8 mouse cellular contexts compared by ENCODE assay signal in genomic region chr6:114920523-114921445, GRCm38 (mm10). TPM values are rescaled to one million over a fixed set of nuclear protein-coding genes. Genes with fewer than 3 reads are reported as not detected.
DNase-seq lines count a peak whose midpoint lies in the region; ATAC-seq and TF ChIP-seq lines count a peak whose summit lies in the region.

No protein-coding gene starts in this region.

- H3K27me3 ChIP-seq in testis, adult 2 months (ENCODE audit: control insufficient read depth, insufficient read depth, low read length), result no peaks in the 10 kb centered on the region
- H3K27me3 ChIP-seq in forebrain, embryonic 13.5 days, result no peaks in the 10 kb centered on the region
- no peaks in the 10 kb centered on the region for H3K27me3 ChIP-seq in hindbrain, embryonic 14.5 days (ENCODE audit: control insufficient read depth, insufficient read depth, low read length)
- no peaks in the 10 kb centered on the region for H3K27me3 ChIP-seq in liver, embryonic 12.5 days (replicated peaks)
- no peaks in the 10 kb centered on the region for H3K27me3 ChIP-seq in myocyte (ENCODE audit: control insufficient read depth, insufficient read depth, insufficient read length)

- H3K9me3 ChIP-seq in forebrain, embryonic 13.5 days (replicated peaks), result no peaks in the 10 kb centered on the region
- H3K9me3 ChIP-seq in hindbrain, embryonic 14.5 days (ENCODE audit: control insufficient read depth, low read length), result no peaks in the 10 kb centered on the region
- H3K9me3 ChIP-seq in liver, embryonic 12.5 days (replicated peaks), result no peaks in the 10 kb centered on the region

- peak; percentile 37; the same call in 1 of the 2 replicates for ATAC-seq in forebrain, embryonic 13.5 days
- 0 out of 2 replicates have a peak, but pooled peaks have one; percentile 32 for ATAC-seq in hindbrain, embryonic 14.5 days (ENCODE audit: low FRiP score)
- peak; percentile 72 for ATAC-seq in liver, embryonic 12.5 days

- H3K4me2 ChIP-seq in forebrain, embryonic 13.5 days, result peak overlapping the region; percentile 81
- peak overlapping the region; percentile 71 for H3K4me2 ChIP-seq in hindbrain, embryonic 14.5 days (replicated peaks)
- H3K4me2 ChIP-seq in liver, embryonic 12.5 days, result peak overlapping the region; percentile 81
- H3K4me2 ChIP-seq in myocyte (ENCODE audit: low read depth), result peak overlapping the region; percentile 90

- H3K79me2 ChIP-seq in myocyte (ENCODE audit: control insufficient read depth, insufficient read depth), result peaks cover 58% of the 10 kb centered on the region

- peak overlapping the region; percentile 63 for H3ac ChIP-seq in myocyte (ENCODE audit: control insufficient read depth, insufficient read length)

- DNase-seq in testis, postnatal 14 days (ENCODE audit: low spot score), result no peak
- DNase-seq in hindbrain, embryonic 14.5 days (ENCODE audit: low spot score), result peak; percentile 52
- DNase-seq in layer of hippocampus, adult 18-20 months (ENCODE audit: low spot score in 2 of 2), result no peak
- no peak for DNase-seq in layer of hippocampus, adult 8-10 months (ENCODE audit: low spot score in 2 of 2)

- TF ChIP-seq CTCF in testis, adult 2 months (IDR thresholded peaks at IDR 0.05; ENCODE audit: control insufficient read depth, insufficient read depth, insufficient replicate concordance, low read depth, low read length), result no peak

- peak overlapping the region; percentile 73 for H3K4me3 ChIP-seq in testis, adult 2 months (ENCODE audit: control insufficient read depth, low read depth, low read length)
- H3K4me3 ChIP-seq in forebrain, embryonic 13.5 days, result peak overlapping the region; percentile 58
- H3K4me3 ChIP-seq in hindbrain, embryonic 14.5 days (replicated peaks; ENCODE audit: low read length), result peak overlapping the region; percentile 48
- peak overlapping the region; percentile 71 for H3K4me3 ChIP-seq in liver, embryonic 12.5 days
- H3K4me3 ChIP-seq in myocyte, result peak overlapping the region; percentile 88

- no peaks in the 10 kb centered on the region for H3K36me3 ChIP-seq in testis, adult 2 months (ENCODE audit: control insufficient read depth, insufficient read depth, low read length)
- no peaks in the 10 kb centered on the region for H3K36me3 ChIP-seq in forebrain, embryonic 13.5 days (ENCODE audit: poor library complexity, severe bottlenecking)
- no peaks in the 10 kb centered on the region for H3K36me3 ChIP-seq in hindbrain, embryonic 14.5 days (replicated peaks; ENCODE audit: control insufficient read depth, insufficient read depth)
- H3K36me3 ChIP-seq in liver, embryonic 12.5 days, result 0 out of 2 replicates have a peak, but pooled peaks cover 7% of the 10 kb centered on the region
- H3K36me3 ChIP-seq in myocyte (ENCODE audit: control insufficient read depth, insufficient read depth), result no peaks in the 10 kb centered on the region

- peak overlapping the region; percentile 71 for H3K27ac ChIP-seq in testis, adult 2 months (ENCODE audit: control insufficient read depth, insufficient read depth, low read depth, low read length)
- peak overlapping the region; percentile 68 for H3K27ac ChIP-seq in forebrain, embryonic 13.5 days
- peak overlapping the region; percentile 69 for H3K27ac ChIP-seq in hindbrain, embryonic 14.5 days
- H3K27ac ChIP-seq in liver, embryonic 12.5 days, result peak overlapping the region; percentile 84

- 3% methylated on average over 17 of the region's 17 CpGs for WGBS in forebrain, embryonic 13.5 days
- 6% methylated on average over 17 of the region's 17 CpGs for WGBS in hindbrain, embryonic 14.5 days
- 2% methylated on average over 17 of the region's 17 CpGs for WGBS in liver, embryonic 12.5 days (ENCODE audit: insufficient replicate concordance)

- H3K4me1 ChIP-seq in testis, adult 2 months (ENCODE audit: control insufficient read depth, insufficient read depth, low read length), result peaks cover 5% of the 10 kb centered on the region
- peaks cover 44% of the 10 kb centered on the region for H3K4me1 ChIP-seq in forebrain, embryonic 13.5 days
- peaks cover 54% of the 10 kb centered on the region for H3K4me1 ChIP-seq in hindbrain, embryonic 14.5 days (replicated peaks; ENCODE audit: control insufficient read depth, insufficient read depth, low read length)
- peaks cover 46% of the 10 kb centered on the region for H3K4me1 ChIP-seq in liver, embryonic 12.5 days

- TF ChIP-seq POLR2A in testis, adult 2 months (IDR thresholded peaks at IDR 0.05; ENCODE audit: control insufficient read depth, low read depth, low read length), result no peak
- TF ChIP-seq POLR2A in myocyte (IDR thresholded peaks at IDR 0.05; ENCODE audit: insufficient read length, low read depth), result no peak

- peak overlapping the region; percentile 88 for H3K9ac ChIP-seq in forebrain, embryonic 13.5 days
- H3K9ac ChIP-seq in hindbrain, embryonic 14.5 days, result peak overlapping the region; percentile 67
- peak overlapping the region; percentile 83 for H3K9ac ChIP-seq in liver, embryonic 12.5 days

TF ChIP-seq in myocyte, 11 proteins besides CTCF, POLR2A, EP300 and RAD21:
- TF ChIP-seq TCF12 (IDR thresholded peaks at IDR 0.05; ENCODE audit: insufficient read depth, poor library complexity, severe bottlenecking), result no peak
- TF ChIP-seq MYOG (IDR thresholded peaks at IDR 0.05; ENCODE audit: control insufficient read depth in 1 of 3, insufficient read depth in 1 of 3, insufficient read length in 2 of 3, low read depth in 2 of 3), result no peak
- no peak for TF ChIP-seq SRF (IDR thresholded peaks at IDR 0.05; ENCODE audit: control insufficient read depth, insufficient read length, low read depth)
- no peak for TF ChIP-seq POLR2AphosphoS2 (IDR thresholded peaks at IDR 0.05; ENCODE audit: insufficient read length, low read depth)
- no peak for TF ChIP-seq E2F4 (IDR thresholded peaks at IDR 0.05; ENCODE audit: insufficient read depth)
- TF ChIP-seq REST (IDR thresholded peaks at IDR 0.05; ENCODE audit: insufficient read depth, insufficient read length), result no peak
- TF ChIP-seq USF1 (IDR thresholded peaks at IDR 0.05; ENCODE audit: low read depth), result no peak
- no peak for TF ChIP-seq CEBPB (IDR thresholded peaks at IDR 0.05; ENCODE audit: insufficient read depth, poor library complexity, severe bottlenecking)
- TF ChIP-seq MYOD1 (IDR thresholded peaks at IDR 0.05; ENCODE audit: control insufficient read depth in 1 of 3, insufficient read length in 2 of 3, low read depth in 2 of 3), result no peak
- TF ChIP-seq MAX (IDR thresholded peaks at IDR 0.05; ENCODE audit: low read depth), result no peak
- TF ChIP-seq TCF3 (IDR thresholded peaks at IDR 0.05; ENCODE audit: insufficient read length, low read depth), result no peak

RNA-seq across cellular contexts. Expression of gene Vgll4, which starts 49.0 kb away (rescaled TPM):
- polyA plus RNA-seq in testis, adult 2 months (2012; rRNA removed), result 37.6 and 38.4 TPM in 2 replicates
- 81.5 and 84.3 TPM in 2 replicates for polyA plus RNA-seq in forebrain, embryonic 13.5 days (2015; fragmentation: Nextera tagmentation; extraction: Ambion mirVana)
- 37.9 and 38.4 TPM in 2 replicates for polyA plus RNA-seq in hindbrain, embryonic 14.5 days (2014; fragmentation: Nextera tagmentation; extraction: Ambion mirVana)
- polyA plus RNA-seq in liver, embryonic 12.5 days (2016; fragmentation: Nextera tagmentation; extraction: Ambion mirVana), result 19.3 and 20.6 TPM in 2 replicates
- polyA plus RNA-seq in myocyte (2012; fragmentation: generic; extraction: Trizol), result 21.1 TPM
- 10 to 100 TPM; 46.9 to 49.2 TPM for total RNA-seq in layer of hippocampus, adult 18-20 months (2021)
- 10 to 100 TPM; 48.9 to 53.4 (median 49.5) TPM for total RNA-seq in layer of hippocampus, adult 8-10 months (2022)
